Mouse (Mus musculus): ENCODE data around the gene Tbx6. TPM values are rescaled to one million over a fixed set of nuclear protein-coding genes. Genes with fewer than 3 reads are reported as not detected.

Tbx6 gene
- 1 to 10 TPM; 7.1 to 8.5 TPM for total RNA-seq (2023)

DNA sequence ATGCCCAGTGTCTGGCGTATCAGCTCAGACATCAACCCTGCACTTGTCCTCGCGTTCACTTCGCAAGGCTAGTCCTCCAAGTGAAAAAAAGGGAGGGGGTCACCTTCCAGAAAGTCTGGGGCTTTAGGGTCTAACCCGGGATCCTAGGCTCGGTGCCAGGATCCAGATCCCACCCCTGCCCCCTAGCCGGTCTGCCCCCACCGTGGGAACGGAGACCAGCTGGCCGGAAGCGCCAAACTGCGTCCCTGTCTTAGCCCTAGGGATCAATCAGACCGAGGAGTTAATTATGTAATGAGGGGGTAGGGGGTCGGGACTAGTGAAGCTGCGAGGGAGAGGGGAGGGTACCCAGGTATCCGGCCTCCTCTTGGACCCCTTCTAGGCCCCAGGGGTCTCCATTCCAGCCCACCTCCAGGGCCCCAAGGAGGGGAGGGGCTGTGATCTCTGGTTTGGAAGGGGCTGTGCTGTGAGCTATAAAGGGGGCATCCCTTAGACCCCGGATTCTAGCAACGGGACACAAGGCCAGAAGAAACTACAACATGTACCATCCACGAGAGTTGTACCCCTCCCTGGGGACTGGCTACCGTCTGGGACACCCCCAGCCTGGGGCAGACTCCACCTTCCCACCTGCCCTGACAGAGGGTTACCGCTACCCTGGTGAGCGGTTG, at the start of gene Tbx6:
Tbx6 (plus strand) TSS at position 513 of the 665 bp plus-strand sequence.

DNA sequence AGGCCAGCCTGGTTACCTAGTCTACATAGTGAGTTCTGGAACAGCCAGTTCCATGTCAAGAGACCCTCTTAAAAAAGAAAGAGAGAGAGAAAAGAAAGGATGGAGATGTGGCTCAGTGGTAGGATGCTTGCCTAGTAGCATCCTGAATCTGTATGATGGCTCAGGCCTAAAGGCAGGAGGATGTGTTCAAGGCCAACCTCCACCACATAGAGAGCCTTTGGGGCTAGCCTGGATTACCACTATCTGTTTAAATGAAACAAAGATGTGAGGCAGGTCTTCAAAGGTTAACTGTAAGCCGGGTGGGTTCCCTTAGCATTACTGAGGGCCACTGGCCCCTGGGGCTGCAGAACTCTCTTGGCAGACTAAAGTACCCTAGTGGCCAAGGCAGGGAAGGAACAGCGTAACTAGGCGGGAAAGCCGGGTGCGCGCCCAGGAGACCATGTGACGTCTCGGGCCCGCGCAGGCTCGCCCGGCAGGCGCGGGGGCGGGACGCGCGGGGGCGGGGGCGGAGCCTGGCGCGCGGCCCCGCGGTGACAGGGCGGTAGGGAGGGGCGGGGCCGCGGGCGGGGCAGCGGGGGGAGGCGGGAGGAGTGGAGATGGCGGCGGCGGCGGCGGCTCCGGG, 22.1 kb upstream of the Tbx6 start, which contains the start of gene Mapk3:
Mapk3 (plus strand) TSS at position 552 of the 622 bp plus-strand sequence.

DNA sequence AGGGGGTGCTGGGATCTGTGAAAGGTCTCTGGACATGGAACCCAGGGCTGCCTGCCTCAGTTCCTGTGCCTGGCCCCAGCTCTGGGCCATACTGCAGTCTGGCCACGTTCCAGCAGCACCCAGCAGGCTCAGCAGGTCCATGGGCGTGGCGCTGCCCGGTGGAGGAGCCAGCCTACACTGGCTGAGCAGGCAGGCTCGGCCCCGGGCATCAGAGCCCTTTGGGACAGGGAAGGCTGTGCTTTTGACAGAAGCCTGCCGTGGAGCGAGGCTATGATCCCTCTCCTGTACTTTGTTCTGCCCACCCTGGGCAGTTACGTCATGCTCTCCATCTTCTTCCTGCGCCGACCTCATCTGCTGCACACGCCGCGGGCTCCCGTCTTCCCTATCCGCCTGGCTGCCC, 15.1 kb upstream of the Tbx6 start, which contains the start of gene Gdpd3:
Gdpd3 (plus strand) TSS at position 134 of the 400 bp plus-strand sequence.

DNA sequence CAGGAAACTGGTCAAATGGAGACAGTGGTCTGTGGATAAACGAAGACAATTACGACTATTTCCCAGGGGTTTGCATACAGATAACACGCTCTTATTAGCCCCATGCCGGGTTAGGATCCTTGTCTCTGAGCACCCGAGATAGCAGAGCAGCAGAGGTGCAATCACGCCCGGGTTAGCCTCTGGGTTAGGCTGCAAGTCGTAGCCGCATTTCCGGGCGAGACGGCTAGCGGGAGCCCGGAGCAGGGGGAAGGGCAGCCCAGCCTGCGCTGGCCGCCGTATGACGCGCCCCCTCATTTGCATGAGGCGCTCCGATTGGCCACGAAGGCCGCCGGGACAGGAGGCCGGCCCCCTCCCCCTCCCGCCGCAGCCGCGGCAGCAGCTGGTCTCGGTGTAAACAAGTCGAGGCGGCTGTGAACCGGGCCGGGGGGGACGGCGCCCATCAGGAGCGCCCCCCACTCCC, 4.7 kb upstream of the Tbx6 start, which contains the start of gene Ypel3:
Ypel3 (plus strand) TSS at position 358 of the 460 bp plus-strand sequence.

DNA sequence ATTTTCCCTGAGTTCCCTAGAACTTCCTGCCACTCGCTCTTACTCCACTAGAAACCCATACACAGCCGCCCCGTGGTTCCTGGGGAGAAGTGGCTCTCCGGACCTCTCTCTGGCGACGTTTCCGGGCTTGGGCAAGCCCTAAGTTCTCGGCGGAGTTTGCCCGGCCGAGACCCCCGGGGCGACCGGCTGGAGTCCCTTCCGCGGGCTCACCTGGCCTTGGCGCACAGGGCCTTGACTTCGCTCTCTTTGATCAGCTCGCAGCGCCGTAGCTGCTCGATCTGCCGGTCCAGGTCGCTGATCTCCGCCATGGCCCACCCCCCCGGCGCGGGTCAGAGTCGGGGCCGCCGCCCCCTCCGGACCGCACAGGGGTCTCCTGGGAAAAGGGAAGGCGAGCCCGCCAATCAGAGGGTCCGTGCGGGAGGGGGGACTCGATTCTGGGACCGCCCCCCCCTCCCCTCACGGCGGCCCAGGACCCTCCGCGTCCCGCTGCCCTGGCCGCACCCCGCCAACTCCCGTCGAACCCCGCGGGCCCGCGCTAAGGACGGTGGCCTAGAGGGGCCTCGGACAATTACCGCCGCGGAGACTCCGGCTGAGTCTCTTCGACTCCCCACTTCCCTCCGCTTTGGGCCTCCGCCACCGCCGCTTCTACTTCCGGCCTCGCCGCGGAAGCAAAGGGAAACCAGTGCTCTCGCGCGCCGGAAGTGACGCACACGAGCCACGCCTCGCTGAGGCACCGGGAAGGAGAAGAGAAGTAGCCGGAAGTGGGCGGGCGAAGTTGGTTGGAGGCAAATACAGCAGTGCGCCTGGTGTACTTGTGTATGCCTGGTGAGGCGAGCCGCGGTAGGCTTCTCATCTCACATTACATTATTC, 10.8 kb downstream of the Tbx6 start, which contains the start of gene Ppp4c:
Ppp4c (minus strand) TSS at position 646 of the 870 bp plus-strand sequence.

DNA sequence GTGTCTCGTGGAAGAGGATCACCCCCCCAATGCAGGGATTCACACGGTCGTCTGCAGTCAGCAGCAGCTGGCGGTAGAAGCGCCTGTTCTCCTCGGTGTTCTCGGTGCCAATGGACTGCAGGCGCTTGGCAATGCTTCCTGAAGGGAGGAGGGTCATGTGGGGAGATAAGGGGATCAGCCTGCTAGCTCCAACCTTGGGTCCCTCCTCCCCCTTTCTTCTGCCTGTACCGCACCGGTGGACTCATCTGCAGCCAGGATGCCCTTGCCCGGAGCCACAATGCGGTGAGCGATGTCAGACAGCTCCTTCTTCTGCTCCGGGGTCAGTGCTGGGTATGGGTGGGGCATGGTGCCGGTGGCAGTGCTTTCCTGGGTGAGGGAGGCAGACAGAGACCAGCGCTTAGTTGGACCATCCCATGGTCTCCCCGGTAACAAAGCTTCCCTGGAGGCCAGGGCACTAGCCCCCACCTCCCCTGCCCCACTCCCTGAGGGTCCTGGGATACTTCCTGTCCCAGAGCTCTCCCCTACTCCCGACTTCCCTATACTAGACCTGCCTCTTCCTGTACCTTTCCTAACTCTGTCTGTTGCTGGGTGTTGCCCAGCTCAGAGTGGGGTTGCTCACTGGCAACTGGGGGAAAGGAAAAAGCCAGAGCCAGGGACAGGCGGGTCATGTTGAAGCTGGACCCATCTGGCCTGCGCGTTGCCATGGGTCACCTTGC, 16.3 kb downstream of the Tbx6 start, which contains the start of gene Fam57b:
Fam57b (plus strand) TSS at position 258 of the 716 bp plus-strand sequence.

DNA sequence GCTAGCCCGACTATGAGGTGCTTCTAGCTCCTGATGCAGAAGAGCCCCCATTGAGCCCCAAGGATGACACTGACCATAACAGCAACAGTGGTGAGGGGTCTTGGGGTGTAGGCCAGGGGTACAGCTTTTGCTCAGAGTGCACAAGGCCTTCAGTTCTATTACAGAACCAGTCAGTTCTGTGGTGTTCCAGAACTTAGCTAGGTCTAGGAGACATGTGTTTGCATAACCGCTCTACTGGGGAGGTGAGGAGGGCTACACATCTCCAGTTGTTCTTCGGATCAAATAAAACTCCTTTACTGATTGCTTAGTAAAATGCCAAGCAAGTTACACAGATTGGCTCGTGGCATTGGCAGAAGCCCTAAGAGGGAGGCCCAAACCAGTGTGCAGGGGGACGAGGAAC, 50.3 kb downstream of the Tbx6 start, which contains the start of gene 4930451I11Rik:
4930451I11Rik (minus strand) TSS at position 101 of the 400 bp plus-strand sequence.

Other genes with a start within 250 kb of the Tbx6 start
- 100 to 1,000 TPM in 1 of 2 experiments, 10 to 100 TPM in 1; 98.6 to 102 TPM for gene Eif3c, start 215.1 kb upstream of the Tbx6 start, total RNA-seq (2023)
- 100 to 1,000 TPM; 158 to 171 TPM for gene Apobr, start 196.5 kb upstream of the Tbx6 start, total RNA-seq (2023)
- 100 to 1,000 TPM; 266 to 298 TPM for gene Cln3, start 195.7 kb upstream of the Tbx6 start, total RNA-seq (2023)
- gene Il27, start 186.5 kb upstream of the Tbx6 start, total RNA-seq (2023): 1 to 10 TPM; 4.0 to 5.3 TPM
- gene Nupr1, start 150.6 kb upstream of the Tbx6 start, total RNA-seq (2023): 10 to 100 TPM; 14.0 to 14.9 TPM
- gene Sgf29, start 132.2 kb upstream of the Tbx6 start, total RNA-seq (2023): 10 to 100 TPM; 19.9 to 25.7 TPM
- under 1 TPM; 0.60 to 0.61 TPM for gene Sult1a1, start 105.1 kb upstream of the Tbx6 start, total RNA-seq (2023)
- gene Bola2, start 86.1 kb upstream of the Tbx6 start, total RNA-seq (2023): 10 to 100 TPM; 58.9 to 61.6 TPM
- 10 to 100 TPM in 1 of 2 experiments, 1 to 10 TPM in 1; 9.9 to 11.5 TPM for gene Slx1b, start 85.7 kb upstream of the Tbx6 start, total RNA-seq (2023)
- gene Coro1a, start 73.7 kb upstream of the Tbx6 start, total RNA-seq (2023): 1,000 to 10,000 TPM; 1,654 to 1,761 TPM
- 100 to 1,000 TPM; 246 to 252 TPM for gene Mapk3, start 21.9 kb upstream of the Tbx6 start, total RNA-seq (2023)
- gene Gdpd3, start 15.1 kb upstream of the Tbx6 start, total RNA-seq (2023): 10 to 100 TPM; 23.4 to 27.0 TPM
- gene Ypel3, start 4.5 kb upstream of the Tbx6 start, total RNA-seq (2023): 100 to 1,000 TPM; 233 to 240 TPM
- 100 to 1,000 TPM; 213 to 217 TPM for gene Ppp4c, start 11.0 kb downstream of the Tbx6 start, total RNA-seq (2023)
- not detected for gene Fam57b, start 16.2 kb downstream of the Tbx6 start, total RNA-seq (2023)
- not detected for gene 4930451I11Rik, start 50.2 kb downstream of the Tbx6 start, total RNA-seq (2023)
- not detected for gene Doc2a, start 65.9 kb downstream of the Tbx6 start, total RNA-seq (2023)
- 10 to 100 TPM; 39.3 to 52.5 TPM for gene Hirip3, start 80.5 kb downstream of the Tbx6 start, total RNA-seq (2023)
- 10 to 100 TPM; 39.7 to 40.9 TPM for gene Ino80e, start 80.9 kb downstream of the Tbx6 start, total RNA-seq (2023)
- 10 to 100 TPM; 72.6 to 75.0 TPM for gene Taok2, start 103.2 kb downstream of the Tbx6 start, total RNA-seq (2023)
- 10 to 100 TPM; 42.6 to 49.2 TPM for gene Tmem219, start 141.4 kb downstream of the Tbx6 start, total RNA-seq (2023)
- 10 to 100 TPM; 15.5 to 18.1 TPM for gene Kctd13, start 147.4 kb downstream of the Tbx6 start, total RNA-seq (2023)
- not detected for gene Asphd1, start 168.1 kb downstream of the Tbx6 start, total RNA-seq (2023)
- gene Sez6l2, start 169.1 kb downstream of the Tbx6 start, total RNA-seq (2023): 1 to 10 TPM in 1 of 2 experiments, under 1 TPM in 1; 0.96 to 2.1 TPM
- 10 to 100 TPM; 65.6 to 77.0 TPM for gene Cdipt, start 194.4 kb downstream of the Tbx6 start, total RNA-seq (2023)
- gene Cdiptos, start 194.6 kb downstream of the Tbx6 start, total RNA-seq (2023): 1 to 10 TPM; 1.3 to 2.5 TPM
- gene Mvp, start 233.1 kb downstream of the Tbx6 start, total RNA-seq (2023): 10 to 100 TPM; 41.8 to 47.1 TPM
- 1 to 10 TPM in 1 of 2 experiments, not detected in 1; 8.7 TPM for gene Pagr1b, start 235.0 kb downstream of the Tbx6 start, total RNA-seq (2023)
- 10 to 100 TPM in 1 of 2 experiments, not detected in 1; 11.2 TPM for gene Pagr1a, start 235.9 kb downstream of the Tbx6 start, total RNA-seq (2023)
- gene Gm42742, start 239.6 kb downstream of the Tbx6 start, total RNA-seq (2023): 10 to 100 TPM; 23.6 to 31.0 TPM
- gene Prrt2, start 239.7 kb downstream of the Tbx6 start, total RNA-seq (2023): under 1 TPM in 1 of 2 experiments, not detected in 1; 0.61 TPM
- 100 to 1,000 TPM; 177 to 194 TPM for gene Maz, start 245.6 kb downstream of the Tbx6 start, total RNA-seq (2023)

All from neutrophil, adult 83 days (primary cell).